Mouse (Mus musculus): Measurements from ENCODE around the gene Ccne1. TPM values are rescaled to one million over a fixed set of nuclear protein-coding genes. Genes with fewer than 3 reads are reported as not detected.

The Ccne1 gene
- polyA plus RNA-seq, 1 experiment from 2014 or later: 72.6 TPM

DNA sequence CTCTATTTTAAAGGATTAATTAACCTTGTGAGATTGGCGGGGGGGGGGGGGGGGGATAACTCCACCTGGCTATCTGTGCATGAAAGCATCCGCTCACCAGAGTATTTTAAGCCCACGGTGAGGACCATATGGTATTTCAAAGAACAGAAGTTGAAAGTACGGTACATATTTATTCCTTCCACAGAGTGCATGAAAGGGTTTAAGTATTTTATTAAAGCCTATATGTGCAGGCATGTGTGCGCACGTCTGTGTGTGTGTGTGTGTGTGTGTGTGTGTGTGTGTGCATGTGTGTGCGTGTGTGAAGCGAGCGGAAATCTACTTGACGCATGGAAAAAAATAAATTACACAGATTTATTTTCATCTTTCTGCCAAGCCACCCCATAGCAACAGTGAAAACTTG, 32.4 kb downstream of the Ccne1 start:
- no peak for ATAC-seq (replicated peaks; ENCODE audit: low FRiP score, low TSS enrichment, low read depth)
- Histone ChIP-seq H3K4me1 (replicated peaks; ENCODE audit: control insufficient read depth, insufficient read depth, low read length) (0 out of 2 replicates have a peak, but pooled peaks cover 4% of the 10 kb centered on the region), H3K27me3 (replicated peaks; ENCODE audit: control insufficient read depth, insufficient read depth, low read length) (peaks cover 4% of the 10 kb centered on the region; the same call in 1 of the 2 replicates), H3K36me3 (ENCODE audit: control insufficient read depth, insufficient read depth, low read length) (no peaks in the 10 kb centered on the region), H3K4me3 (ENCODE audit: low read depth, low read length) (no peak overlapping the region), H3K9me3 (ENCODE audit: control insufficient read depth, low read length) (no peaks in the 10 kb centered on the region), H3K9ac (ENCODE audit: low read length) (no peak overlapping the region), H3K27ac (ENCODE audit: low read depth) (no peak overlapping the region), H3K4me2 (ENCODE audit: low read length) (no peak overlapping the region)
- no peak for DNase-seq (ENCODE audit: low spot score)
- WGBS: 57% methylated on average over 10 of the region's 10 CpGs

DNA sequence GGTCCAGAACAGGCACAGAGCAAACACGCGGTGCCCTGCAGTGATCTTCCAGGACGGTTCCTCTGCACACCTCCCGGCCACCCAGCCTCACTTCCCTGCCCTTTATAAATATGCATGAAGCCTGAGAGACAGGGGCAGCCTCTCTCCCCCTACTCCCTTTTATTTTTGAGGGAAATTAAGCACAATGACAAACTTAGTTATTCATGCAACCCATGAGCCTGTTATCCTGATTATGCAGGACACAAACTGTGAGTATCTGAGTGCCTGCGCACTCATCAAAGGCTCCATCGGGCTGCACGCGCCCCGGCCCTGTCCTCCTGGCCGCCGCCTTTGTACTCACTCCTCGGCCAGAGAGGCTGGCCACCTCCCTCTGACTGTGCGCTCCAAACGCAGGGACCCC, 32.8 kb downstream of the Ccne1 start:
- 0 out of 2 replicates have a peak, but pooled peaks cover 4% of the 10 kb centered on the region for H3K4me1 ChIP-seq (replicated peaks; ENCODE audit: control insufficient read depth, insufficient read depth, low read length)
- WGBS: 14% methylated on average over 14 of the region's 14 CpGs
- no peak overlapping the region for H3K4me3 ChIP-seq (ENCODE audit: low read depth, low read length)
- peaks cover 4% of the 10 kb centered on the region; the same call in 1 of the 2 replicates for H3K27me3 ChIP-seq (replicated peaks; ENCODE audit: control insufficient read depth, insufficient read depth, low read length)
- H3K4me2 ChIP-seq (ENCODE audit: low read length): no peak overlapping the region; the same call in 1 of the 2 replicates
- no peaks in the 10 kb centered on the region for H3K36me3 ChIP-seq (ENCODE audit: control insufficient read depth, insufficient read depth, low read length)
- H3K9me3 ChIP-seq (ENCODE audit: control insufficient read depth, low read length): no peaks in the 10 kb centered on the region
- ATAC-seq (replicated peaks; ENCODE audit: low FRiP score, low TSS enrichment, low read depth) (no peak), DNase-seq (ENCODE audit: low spot score) (no peak)
- H3K9ac ChIP-seq (ENCODE audit: low read length): no peak overlapping the region
- H3K27ac ChIP-seq (ENCODE audit: low read depth): no peak overlapping the region

DNA sequence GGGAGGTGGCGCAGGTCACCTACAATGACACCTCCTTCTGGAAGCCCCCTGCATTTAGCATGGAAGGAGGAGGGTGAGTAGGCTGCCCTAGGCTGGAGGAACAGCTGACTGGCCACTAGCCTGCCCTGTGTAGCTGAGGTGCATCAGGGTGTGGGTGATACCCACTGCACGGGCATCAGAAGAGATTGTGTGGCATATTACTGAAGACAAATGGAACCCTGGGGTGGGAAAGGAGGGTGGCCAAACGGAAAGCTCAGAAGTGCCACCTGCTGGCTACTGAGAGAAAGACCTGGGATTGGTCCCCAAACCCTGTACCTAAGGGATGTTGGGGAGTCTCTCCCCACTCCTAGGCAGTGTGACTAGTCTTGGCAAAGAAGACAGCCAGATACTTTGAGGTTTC, 33.6 kb downstream of the Ccne1 start:
- Histone ChIP-seq H3K27ac (ENCODE audit: low read depth) (no peak overlapping the region), H3K4me1 (replicated peaks; ENCODE audit: control insufficient read depth, insufficient read depth, low read length) (0 out of 2 replicates have a peak, but pooled peaks cover 4% of the 10 kb centered on the region), H3K27me3 (replicated peaks; ENCODE audit: control insufficient read depth, insufficient read depth, low read length) (peaks cover 4% of the 10 kb centered on the region; the same call in 1 of the 2 replicates), H3K4me3 (ENCODE audit: low read depth, low read length) (no peak overlapping the region), H3K9ac (ENCODE audit: low read length) (no peak overlapping the region), H3K4me2 (ENCODE audit: low read length) (no peak overlapping the region), H3K9me3 (ENCODE audit: control insufficient read depth, low read length) (no peaks in the 10 kb centered on the region), H3K36me3 (ENCODE audit: control insufficient read depth, insufficient read depth, low read length) (no peaks in the 10 kb centered on the region)
- DNase-seq (ENCODE audit: low spot score) (no peak), ATAC-seq (replicated peaks; ENCODE audit: low FRiP score, low TSS enrichment, low read depth) (peak; percentile 67; the same call in 1 of the 2 replicates)
- WGBS: 22% methylated on average over 3 of the region's 3 CpGs

DNA sequence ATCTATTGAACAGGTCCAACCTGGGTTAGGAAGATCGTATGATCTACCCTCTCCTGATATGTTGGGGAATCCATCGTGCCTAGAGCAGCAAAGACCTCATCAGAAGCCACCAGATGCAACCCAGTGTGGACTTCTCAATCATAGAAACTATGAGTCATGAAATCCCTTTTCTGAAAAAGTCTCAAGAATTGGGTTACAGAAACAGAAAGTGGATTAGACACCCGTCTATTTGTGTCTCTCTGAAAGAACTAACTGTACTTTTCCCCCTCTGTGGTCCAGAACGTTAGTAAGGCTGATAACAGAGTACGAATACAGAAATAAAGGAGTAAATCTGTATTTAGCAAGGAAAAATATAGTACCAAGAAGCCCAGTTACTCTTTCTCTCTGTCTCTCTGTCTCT, 36.3 kb downstream of the Ccne1 start:
- no peak overlapping the region for H3K4me2 ChIP-seq (ENCODE audit: low read length)
- no peak for DNase-seq (ENCODE audit: low spot score)
- no peaks in the 10 kb centered on the region for H3K36me3 ChIP-seq (ENCODE audit: control insufficient read depth, insufficient read depth, low read length)
- H3K9ac ChIP-seq (ENCODE audit: low read length): no peak overlapping the region
- H3K4me1 ChIP-seq (replicated peaks; ENCODE audit: control insufficient read depth, insufficient read depth, low read length): 0 out of 2 replicates have a peak, but pooled peaks cover 4% of the 10 kb centered on the region
- no peak overlapping the region for H3K4me3 ChIP-seq (ENCODE audit: low read depth, low read length)
- H3K27me3 ChIP-seq (replicated peaks; ENCODE audit: control insufficient read depth, insufficient read depth, low read length): peaks cover 4% of the 10 kb centered on the region; the same call in 1 of the 2 replicates
- no peak overlapping the region for H3K27ac ChIP-seq (ENCODE audit: low read depth)
- no peaks in the 10 kb centered on the region for H3K9me3 ChIP-seq (ENCODE audit: control insufficient read depth, low read length)
- no peak for ATAC-seq (replicated peaks; ENCODE audit: low FRiP score, low TSS enrichment, low read depth)
- 82% methylated on average over 5 of the region's 5 CpGs for WGBS

DNA sequence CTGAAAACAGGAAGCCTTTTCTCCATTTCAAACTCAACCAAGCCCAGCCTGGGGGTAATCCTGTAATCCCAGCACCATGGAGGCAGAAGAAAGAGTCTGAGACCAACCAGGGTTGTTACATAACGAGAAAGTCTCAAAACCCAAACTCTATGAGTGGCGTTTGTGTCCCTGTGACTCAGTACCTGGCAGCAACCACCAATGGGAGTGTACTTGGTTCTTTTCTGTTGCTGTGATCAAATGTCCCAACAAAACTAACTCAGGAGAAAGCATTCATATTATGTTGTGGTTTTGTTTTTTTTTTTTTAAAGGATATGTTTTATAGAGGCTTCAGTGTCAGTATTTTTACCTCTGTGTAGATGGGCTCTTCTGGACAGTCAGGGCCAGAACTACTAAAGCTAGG, 36.7 kb downstream of the Ccne1 start:
- no peak overlapping the region for H3K4me2 ChIP-seq (ENCODE audit: low read length)
- no peak overlapping the region for H3K27ac ChIP-seq (ENCODE audit: low read depth)
- WGBS: 68% methylated on average over 2 of the region's 2 CpGs
- H3K27me3 ChIP-seq (replicated peaks; ENCODE audit: control insufficient read depth, insufficient read depth, low read length): peaks cover 4% of the 10 kb centered on the region; the same call in 1 of the 2 replicates
- H3K4me1 ChIP-seq (replicated peaks; ENCODE audit: control insufficient read depth, insufficient read depth, low read length): 0 out of 2 replicates have a peak, but pooled peaks cover 4% of the 10 kb centered on the region
- ATAC-seq (replicated peaks; ENCODE audit: low FRiP score, low TSS enrichment, low read depth) (no peak), DNase-seq (ENCODE audit: low spot score) (no peak)
- no peaks in the 10 kb centered on the region for H3K36me3 ChIP-seq (ENCODE audit: control insufficient read depth, insufficient read depth, low read length)
- no peaks in the 10 kb centered on the region for H3K9me3 ChIP-seq (ENCODE audit: control insufficient read depth, low read length)
- no peak overlapping the region for H3K9ac ChIP-seq (ENCODE audit: low read length)
- no peak overlapping the region for H3K4me3 ChIP-seq (ENCODE audit: low read depth, low read length)

DNA sequence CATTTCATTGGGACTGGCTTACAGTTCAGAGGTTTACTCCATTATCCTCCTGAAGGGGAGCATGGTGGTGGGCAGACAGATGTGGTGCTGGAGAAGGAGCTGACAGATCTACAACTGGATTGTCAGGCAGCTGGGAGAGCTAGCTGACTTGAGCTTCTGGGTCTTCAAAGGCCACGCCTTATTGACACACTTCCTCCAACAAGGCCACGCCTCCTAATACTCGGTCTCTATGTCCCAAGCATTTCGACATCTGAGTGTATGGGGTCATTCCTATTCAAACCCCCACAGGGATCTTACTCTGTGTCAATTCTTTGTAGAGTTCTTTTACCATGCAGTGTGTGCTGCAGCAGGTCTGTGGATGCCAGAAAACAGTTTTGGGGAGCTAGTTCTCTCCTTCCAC, 42.9 kb downstream of the Ccne1 start:
- Histone ChIP-seq H3K9me3 (ENCODE audit: control insufficient read depth, low read length) (no peaks in the 10 kb centered on the region), H3K4me2 (ENCODE audit: low read length) (no peak overlapping the region), H3K4me3 (ENCODE audit: low read depth, low read length) (no peak overlapping the region), H3K9ac (ENCODE audit: low read length) (no peak overlapping the region), H3K36me3 (ENCODE audit: control insufficient read depth, insufficient read depth, low read length) (no peaks in the 10 kb centered on the region), H3K4me1 (replicated peaks; ENCODE audit: control insufficient read depth, insufficient read depth, low read length) (no peaks in the 10 kb centered on the region), H3K27ac (ENCODE audit: low read depth) (no peak overlapping the region), H3K27me3 (replicated peaks; ENCODE audit: control insufficient read depth, insufficient read depth, low read length) (no peaks in the 10 kb centered on the region)
- no peak for ATAC-seq (replicated peaks; ENCODE audit: low FRiP score, low TSS enrichment, low read depth)
- no peak for DNase-seq (ENCODE audit: low spot score)
- WGBS: 48% methylated on average over 4 of the region's 4 CpGs

DNA sequence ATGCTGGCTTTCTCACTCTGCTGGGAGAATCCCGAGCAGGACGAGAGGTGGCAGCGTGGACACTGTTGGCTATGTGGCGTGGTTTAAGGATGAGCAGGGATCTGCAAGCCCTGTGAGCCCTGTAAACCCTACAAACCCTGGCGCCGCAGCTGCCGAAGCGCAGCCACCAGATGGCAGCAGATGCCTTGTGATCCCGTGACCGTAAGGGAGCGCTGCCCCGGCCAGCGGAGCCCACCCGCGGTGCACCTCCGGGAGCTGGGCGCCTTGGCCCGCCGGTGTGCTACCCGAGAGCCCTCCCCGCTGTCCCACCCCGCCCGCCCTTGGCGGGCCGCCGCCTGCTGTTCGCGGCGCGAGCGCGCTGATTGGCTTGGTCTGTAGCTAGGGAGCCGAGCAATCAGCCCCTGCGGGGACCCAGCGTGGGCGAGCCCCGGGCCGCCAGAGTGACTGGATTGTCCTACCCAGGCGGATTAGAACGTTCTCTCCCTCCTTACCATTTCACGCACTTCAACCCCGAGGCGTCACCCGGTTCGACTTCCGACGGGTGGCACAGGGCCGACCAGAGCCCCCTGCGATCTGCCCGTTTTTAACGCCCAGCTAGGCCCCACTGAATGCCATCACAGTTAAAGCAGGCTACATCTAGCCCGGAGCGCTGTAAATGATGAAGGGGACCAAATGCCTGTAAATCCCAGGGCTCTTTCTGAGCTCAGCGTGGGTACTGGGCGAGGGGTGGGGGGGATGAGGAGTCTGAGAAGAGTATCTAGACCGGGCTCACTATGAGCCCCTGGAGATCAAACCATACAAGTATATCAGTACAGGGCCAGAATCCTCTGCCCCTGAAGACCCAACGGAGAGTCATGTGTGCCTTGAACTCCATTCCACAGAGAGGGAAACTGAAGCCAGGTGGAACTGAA, 46.0 kb downstream of the Ccne1 start:
- H3K27ac ChIP-seq (ENCODE audit: low read depth): 0 out of 2 replicates have a peak overlapping the region, but pooled peaks have one; percentile 24
- H3K36me3 ChIP-seq (ENCODE audit: control insufficient read depth, insufficient read depth, low read length): no peaks in the 10 kb centered on the region
- peak overlapping the region; percentile 38 for H3K4me3 ChIP-seq (ENCODE audit: low read depth, low read length)
- 2% methylated on average over 53 of the region's 57 CpGs for WGBS
- ATAC-seq (replicated peaks; ENCODE audit: low FRiP score, low TSS enrichment, low read depth) (peak; percentile 93), DNase-seq (ENCODE audit: low spot score) (peak; percentile 98)
- H3K9ac ChIP-seq (ENCODE audit: low read length): peak overlapping the region; percentile 52
- H3K27me3 ChIP-seq (replicated peaks; ENCODE audit: control insufficient read depth, insufficient read depth, low read length): no peaks in the 10 kb centered on the region
- peak overlapping the region; percentile 64 for H3K4me2 ChIP-seq (ENCODE audit: low read length)
- no peaks in the 10 kb centered on the region for H3K4me1 ChIP-seq (replicated peaks; ENCODE audit: control insufficient read depth, insufficient read depth, low read length)
- H3K9me3 ChIP-seq (ENCODE audit: control insufficient read depth, low read length): no peaks in the 10 kb centered on the region

DNA sequence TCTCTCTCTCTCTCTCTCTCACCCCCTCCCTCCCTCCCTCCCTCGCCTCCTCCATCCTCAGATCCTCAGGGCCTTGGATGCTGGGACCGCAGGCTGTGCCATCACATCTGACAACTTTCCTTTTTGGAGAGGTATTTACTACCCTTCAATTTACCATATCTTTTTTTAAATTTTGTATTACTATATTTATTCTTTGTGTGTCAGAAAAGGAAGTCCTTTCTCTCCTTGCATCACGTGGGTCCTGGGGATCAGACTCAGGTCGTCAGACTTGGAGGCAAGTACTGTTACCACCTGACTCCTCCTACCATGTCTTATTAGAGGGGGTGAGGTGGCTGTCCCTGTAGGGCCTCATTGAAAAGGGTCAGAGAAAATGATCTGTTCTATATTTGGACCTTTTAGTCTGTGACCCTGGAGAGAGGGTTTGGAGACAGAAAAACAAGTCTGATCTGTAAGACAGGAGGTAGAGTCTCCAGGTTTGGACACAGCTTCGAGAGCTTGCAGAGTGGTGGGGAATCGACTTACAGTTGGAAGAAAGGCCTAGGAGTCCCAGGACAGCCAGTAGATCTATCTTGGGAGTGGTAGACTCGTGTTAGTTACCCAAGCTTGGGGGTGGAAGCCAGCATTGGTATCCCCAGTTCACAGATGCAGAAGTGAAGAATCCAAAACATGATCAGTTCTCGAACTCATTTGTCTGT, 47.6 kb downstream of the Ccne1 start:
- ATAC-seq (replicated peaks; ENCODE audit: low FRiP score, low TSS enrichment, low read depth) (no peak), DNase-seq (ENCODE audit: low spot score) (no peak)
- H3K36me3 ChIP-seq (ENCODE audit: control insufficient read depth, insufficient read depth, low read length): no peaks in the 10 kb centered on the region
- no peaks in the 10 kb centered on the region for H3K27me3 ChIP-seq (replicated peaks; ENCODE audit: control insufficient read depth, insufficient read depth, low read length)
- WGBS: 80% methylated on average over 8 of the region's 8 CpGs
- H3K4me2 ChIP-seq (ENCODE audit: low read length): no peak overlapping the region
- no peak overlapping the region for H3K9ac ChIP-seq (ENCODE audit: low read length)
- H3K4me1 ChIP-seq (replicated peaks; ENCODE audit: control insufficient read depth, insufficient read depth, low read length): no peaks in the 10 kb centered on the region
- H3K4me3 ChIP-seq (ENCODE audit: low read depth, low read length): no peak overlapping the region
- H3K27ac ChIP-seq (ENCODE audit: low read depth): no peak overlapping the region
- H3K9me3 ChIP-seq (ENCODE audit: control insufficient read depth, low read length): no peaks in the 10 kb centered on the region
